Mouse (Mus musculus): ENCODE results near the gene Gpr135.

The Gpr135 gene

DNA sequence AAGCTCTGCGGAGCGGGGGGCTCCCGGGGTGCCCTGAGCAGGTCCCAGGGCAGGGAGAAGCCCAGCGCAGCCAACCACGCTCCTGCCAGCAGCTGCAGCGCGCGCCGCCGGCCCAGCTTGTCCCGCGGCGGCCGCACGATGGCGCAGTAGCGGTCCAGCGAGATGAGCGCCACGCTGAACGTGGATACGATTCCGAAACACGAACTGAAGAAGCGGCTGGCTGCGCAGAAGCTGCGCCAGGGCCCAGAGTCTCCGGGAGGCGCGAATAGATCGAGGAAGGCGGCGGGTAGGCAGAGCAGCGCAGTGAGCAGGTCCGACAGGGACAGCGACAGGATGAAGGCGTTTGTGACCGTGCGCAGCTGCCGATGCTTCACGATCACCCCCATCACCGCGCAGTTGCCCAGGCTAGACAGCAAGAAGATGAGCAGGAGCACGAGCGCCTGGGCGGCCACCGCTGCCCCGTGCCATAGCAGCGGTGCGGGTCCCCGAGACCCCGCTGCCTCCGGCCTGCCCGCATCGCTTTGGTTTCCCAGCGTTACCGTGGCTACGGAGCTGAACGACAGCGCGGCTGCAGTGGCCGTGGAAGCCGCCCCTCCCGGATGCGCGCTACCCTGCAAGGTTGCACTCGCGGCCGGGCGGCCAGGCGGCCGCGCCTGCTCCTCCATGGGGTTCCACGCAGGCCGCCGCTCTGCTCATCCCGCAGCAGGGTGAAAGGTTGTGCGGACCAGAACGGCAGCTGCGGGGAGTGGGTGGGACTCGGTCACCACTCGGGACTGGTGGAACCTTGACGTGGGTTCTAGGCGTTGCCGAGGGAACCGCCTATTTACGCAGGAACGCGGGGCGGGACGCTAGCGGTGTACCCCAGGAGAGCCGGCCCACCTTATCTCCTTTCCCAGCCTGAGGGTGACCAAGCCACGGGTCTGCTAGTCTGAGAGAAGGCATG is at the start of gene Gpr135:
Gene Gpr135 (minus strand): TSS at position 799 of the 943 bp plus-strand sequence.
- in situ Hi-C loops (cut with MboI, MseI): no loop called here

DNA sequence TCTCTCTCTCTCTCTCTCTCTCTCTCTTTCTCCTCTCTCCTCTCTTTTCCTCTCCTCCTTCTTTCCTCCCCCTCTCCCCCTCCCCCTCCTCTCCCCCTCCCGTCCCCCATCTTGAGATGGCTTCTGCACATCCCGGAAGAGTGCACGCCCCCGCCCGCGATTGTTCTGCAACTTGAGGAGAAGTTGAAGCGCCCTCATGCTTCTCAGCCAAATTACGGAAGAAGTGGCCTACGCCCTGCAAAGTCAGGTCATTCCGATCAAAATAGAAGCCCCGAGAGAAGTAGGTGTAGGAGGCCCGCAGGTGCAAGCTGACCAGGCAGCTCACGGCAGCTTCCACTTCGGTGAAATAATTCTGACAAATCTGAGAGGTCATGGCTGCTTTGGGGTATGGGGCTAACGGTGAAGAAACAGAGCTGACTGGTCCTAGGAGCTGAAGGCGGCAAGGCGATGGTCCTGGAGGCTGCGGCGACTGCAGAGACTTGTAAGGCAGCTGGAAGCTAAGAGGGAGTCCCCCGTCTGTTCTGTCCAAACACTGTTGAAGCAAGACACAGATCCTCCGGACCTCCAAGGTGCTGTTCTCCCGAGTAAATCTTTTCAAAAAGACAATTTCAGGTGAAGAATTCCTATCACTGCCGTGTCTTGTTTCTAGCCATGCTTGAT is 44.9 kb upstream of the Gpr135 start:
- in situ Hi-C loops (cut with MboI, MseI): loop anchor here in 1 of 2 experiments (25.0 kb wide), 1 partner anchor 296 kb away; the partner anchor contains the start of gene Rtn1

DNA sequence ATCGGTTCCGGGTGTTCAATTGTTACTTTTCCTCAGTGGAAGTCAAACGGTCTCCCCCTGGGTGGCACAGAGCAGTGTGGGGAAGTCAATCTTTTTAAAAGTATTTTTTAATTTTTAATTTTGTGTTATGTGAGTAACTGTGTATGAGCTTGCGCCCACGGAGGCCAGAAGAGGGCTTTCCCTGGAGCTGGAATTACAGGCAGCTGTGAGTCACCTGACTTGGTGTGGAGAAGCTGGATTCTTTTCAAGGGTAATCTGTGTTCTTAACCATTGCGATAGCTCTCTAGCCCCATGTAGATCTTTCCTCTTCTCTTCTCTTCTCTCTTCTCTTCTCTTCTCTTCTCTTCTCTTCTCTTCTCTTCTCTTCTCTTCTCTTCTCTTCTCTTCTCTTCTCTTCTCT is 44.2 kb upstream of the Gpr135 start:
- in situ Hi-C loops (cut with MboI, MseI): loop anchor here in 1 of 2 experiments (25.0 kb wide), 1 partner anchor 297 kb away; the partner anchor contains the start of gene Rtn1

DNA sequence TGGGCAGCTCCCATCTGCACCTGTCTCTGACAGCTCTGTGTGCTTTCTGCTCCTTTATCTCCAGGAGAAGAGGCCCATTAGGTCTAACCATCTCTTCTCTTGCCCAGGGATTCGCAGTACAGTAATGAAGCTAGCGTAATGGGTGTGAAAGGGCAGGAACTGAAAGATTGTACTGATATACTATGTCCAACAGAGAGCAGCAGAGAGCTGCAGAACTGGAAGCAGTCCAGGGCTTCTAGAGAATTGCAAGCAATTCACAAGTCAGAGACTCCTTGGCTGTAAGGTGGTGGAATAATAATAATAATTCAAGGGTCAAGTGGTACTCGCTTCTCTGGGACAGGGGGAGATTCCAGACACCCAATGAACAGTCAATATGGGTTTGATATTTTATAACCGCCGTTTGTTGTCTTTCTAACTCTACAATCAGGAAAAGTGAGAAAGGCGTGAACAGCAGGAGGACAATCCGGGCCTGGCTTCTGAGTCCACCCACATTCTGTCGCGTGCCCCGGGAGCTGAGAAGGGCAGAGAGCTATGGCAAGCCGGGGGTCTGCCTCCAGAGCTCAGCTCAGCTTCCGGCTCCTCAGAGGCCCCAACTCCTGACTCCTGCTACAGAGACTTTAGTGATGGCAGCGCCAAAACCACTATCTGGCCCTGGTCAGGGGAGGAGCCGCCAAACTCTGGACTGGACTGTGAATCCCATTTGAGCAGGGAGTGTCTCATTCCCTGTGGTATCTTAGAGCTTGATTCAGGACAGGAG is 33.8 kb upstream of the Gpr135 start:
- in situ Hi-C loops (cut with MboI, MseI): loop anchor here (5.0 to 25.0 kb wide), 2 partner anchors 308 to 323 kb away; partner anchors contain the start of gene Rtn1 (in 1 of the 2)

DNA sequence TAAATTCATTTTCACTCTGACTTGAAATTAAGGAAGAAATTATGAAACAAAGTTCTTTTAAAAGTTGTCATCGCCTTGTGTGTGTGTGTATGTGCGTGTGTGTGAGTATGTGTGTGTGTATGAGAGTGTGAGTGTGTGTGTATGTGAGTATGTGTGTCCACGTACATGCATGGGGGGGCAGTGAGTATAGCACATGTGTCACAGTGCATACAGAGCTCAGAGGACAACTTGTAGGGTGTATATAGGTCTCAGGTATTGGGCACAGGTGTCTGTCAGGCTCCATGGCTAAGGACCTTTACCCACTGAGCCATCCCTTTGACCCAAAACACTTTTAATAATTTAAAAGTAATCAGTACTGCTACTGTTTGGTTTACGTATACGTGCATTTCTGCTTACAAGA is 33.1 kb upstream of the Gpr135 start:
- in situ Hi-C loops (cut with MboI, MseI): loop anchor here in 1 of 2 experiments (25.0 kb wide), 1 partner anchor 308 kb away; the partner anchor contains the start of gene Rtn1

DNA sequence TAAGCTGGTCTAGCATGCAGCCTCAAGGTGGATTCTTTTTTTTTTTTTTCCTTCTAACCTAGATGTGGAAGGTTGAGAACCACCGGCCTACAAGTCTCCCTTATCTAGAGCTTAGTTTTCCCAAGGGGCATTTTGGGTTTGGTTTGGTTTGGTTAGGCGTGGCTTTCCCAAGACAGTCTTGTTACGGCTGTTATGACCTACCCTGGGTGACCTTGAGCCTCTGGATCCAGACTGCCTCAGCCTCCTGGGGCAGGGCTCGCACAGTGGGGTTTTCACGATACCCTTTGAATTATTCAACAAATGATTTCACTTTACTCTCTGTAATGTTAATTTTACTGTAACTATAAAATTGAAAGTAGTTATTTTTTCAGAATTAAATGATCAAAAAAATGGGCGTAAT is 31.9 kb upstream of the Gpr135 start:
- in situ Hi-C loops (cut with MboI, MseI): loop anchor here in 1 of 2 experiments (25.0 kb wide), 1 partner anchor 310 kb away; the partner anchor contains the start of gene Rtn1

DNA sequence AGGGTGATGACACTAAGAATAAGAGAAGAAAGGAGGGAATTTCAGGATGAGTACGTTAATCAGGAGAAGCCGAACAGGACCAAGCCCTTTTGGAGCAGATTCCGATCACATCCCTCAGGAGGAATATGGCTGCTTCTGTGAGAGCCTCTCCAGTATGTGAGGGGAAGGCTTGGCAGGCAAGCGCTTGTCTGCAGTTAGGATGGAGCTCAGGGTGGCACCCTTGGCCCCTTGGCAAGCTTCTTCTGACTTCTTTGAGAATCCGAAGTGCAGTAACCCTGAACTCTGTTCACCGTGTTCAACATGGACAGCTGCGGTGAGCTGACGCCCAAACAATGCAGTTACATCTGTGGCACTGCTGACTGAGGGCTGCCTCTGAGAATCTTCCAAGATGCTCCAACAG is 26.0 kb upstream of the Gpr135 start:
- in situ Hi-C loops (cut with MboI, MseI): loop anchor here in 1 of 2 experiments (10.0 to 25.0 kb wide), 2 partner anchors 565 to 658 kb away; partner anchors contain the start of genes Dhrs7 and Ppm1a

DNA sequence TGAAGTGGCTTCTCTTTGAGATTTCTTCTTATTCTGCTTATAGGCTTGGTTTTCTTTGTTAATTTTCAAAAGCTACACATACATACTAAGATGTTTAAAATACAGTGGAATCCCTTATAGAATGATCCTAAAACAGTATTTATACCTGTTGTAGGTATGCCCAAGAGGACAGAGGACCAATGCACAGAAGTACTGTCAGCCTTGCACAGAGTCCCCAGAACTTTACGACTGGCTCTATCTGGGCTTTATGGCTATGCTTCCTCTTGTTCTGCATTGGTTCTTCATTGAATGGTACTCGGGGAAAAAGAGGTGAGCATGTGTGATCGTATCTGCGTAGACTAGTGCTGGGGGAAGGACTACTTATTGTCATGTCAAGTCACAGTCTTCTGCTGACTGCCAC is 18.9 kb upstream of the Gpr135 start:
- in situ Hi-C loops (cut with MboI, MseI): loop anchor here (5.0 to 25.0 kb wide), 5 partner anchors 432 to 1902 kb away; partner anchors contain the start of genes Dhrs7 (in 1 of the 2), Pcnx4 (in 1 of the 2) and Ppm1a (in 1 of the 2)

DNA sequence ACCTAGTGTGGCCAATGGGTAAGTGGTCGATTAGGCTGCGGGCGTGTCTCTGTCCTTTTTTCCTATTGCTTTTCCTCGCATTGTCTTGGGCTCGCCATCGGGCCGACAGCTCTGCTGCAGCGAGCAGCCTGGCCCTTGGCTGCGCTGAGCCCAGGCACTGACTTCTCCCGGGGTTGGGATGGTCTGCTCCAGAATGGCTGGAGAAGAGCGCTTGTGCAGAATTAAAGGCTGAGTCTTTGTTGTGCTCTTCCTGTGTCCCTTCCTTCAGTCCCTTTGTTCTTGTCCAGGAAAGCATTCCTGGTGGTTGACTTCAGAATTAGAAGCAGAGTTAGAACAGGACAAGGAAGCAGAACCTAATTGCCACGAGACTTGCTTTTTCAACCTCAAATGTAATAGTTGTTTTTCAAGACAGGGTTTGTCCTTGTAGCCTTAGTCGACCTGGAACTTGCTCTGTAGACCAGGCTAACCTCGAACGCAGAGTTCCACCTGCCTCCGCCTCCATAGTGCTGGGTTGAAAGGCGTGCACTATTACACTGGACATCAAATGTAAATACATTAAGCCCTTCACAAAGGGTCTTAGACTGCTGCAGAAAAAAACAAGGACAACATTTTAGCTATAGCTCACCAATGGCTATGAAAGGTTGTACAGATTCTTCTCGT is 15.4 kb upstream of the Gpr135 start:
- in situ Hi-C loops (cut with MboI, MseI): loop anchor here (5.0 to 25.0 kb wide), 4 partner anchors 436 to 1906 kb away; partner anchors contain the start of genes Dhrs7 (in 1 of the 2) and Pcnx4 (in 1 of the 2)

DNA sequence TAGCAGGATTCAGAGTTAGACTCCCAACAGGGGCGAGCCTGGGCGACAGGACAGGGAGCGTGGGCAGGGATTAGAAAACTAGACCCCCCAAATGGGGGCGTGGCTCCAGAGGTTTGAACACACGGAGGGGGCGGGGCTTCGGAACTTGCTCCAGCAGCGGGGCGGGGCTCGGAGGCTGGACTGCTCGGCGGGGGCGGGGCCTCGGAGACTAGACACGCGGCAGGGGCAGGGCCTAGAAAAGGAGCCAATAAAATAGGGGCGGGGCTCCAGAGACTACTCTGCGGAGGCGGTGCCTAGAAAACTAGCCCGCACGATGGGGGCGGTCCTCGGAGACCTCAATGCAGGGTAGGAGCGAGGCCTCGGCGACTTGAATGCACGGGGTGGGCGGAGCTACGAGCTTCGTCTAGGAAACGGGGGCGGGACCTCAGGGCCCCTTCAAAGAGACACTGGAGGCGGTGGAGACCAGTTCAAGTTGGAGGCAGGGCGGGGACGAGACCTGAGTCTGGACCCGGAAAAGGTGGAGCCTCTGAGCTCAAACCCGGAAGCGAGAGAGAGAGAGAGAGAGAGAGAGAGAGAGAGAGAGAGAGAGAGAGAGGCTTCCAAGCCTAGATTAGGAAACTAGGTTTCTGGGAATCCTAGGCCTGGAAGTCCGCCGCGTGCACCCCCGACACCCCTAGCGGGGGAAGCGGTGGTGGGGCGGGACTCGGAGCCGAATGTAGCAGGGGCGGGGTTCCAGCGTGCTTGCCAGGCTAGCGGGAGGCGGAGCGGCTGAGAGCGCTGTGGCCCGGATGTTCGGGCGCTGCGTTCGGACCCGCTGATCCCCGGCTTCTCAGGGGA is 14.6 kb upstream of the Gpr135 start, which contains the start of the genes L3hypdh and Jkamp:
Gene L3hypdh (minus strand): TSS at position 111 of the 837 bp plus-strand sequence.
Gene Jkamp (plus strand): TSS at position 261 of the 837 bp plus-strand sequence.
- in situ Hi-C loops (cut with MboI, MseI): loop anchor here (5.0 to 25.0 kb wide), 4 partner anchors 437 to 1907 kb away; partner anchors contain the start of genes Dhrs7 (in 1 of the 2) and Pcnx4 (in 1 of the 2)

DNA sequence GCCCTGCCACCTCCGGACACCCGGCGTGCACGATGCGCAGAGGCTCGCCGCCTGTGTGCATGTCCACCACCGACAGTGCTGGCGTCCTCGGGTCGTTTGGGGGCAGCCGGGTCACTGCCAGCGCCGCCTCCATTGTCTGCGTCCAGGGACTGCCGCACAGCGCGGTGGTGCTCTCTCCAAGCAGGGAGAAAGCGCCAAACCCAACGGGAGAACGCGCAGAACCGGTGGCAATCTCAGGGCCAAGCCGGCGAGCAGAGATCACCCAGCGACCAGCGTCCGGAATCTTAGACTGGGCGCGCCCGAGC is 14.1 kb upstream of the Gpr135 start:
- in situ Hi-C loops (cut with MboI, MseI): loop anchor here (5.0 to 25.0 kb wide), 4 partner anchors 437 to 1907 kb away; partner anchors contain the start of genes Dhrs7 (in 1 of the 2) and Pcnx4 (in 1 of the 2)

DNA sequence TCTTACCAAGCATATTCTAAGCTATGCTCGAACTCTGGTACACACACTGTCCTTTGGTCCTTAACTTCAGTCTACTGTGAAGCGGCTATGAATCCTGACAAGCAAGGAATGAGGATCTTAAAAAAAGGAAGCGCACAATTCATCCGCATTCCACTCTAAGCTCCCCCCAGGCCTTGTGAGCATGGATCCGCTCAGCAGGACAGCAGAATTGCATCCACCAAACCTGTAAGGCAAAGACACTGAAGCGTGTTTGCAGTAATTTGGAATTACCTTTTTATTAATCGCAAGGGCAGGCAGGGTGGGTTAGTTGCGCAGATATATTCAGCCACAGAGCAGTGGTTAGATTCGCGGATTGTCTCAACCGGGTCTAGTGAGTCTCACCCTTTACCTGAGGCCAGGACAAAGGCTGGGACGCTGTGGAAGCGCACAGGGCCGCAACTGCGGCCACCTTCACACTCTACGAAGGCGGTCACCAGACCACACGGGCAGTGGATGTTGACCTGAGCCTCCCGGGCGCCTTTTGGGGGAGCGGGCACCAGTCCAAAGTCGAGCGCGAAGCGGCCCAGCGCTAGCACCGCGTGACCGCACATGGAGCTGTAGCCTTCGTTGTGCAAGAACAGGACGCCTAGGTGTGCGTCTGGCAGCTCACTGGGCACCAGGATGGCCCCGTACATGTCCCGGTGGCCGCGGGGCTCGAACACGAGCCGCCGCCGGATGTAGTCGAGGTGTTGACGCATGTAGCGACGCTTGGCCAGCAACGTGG is 13.5 kb upstream of the Gpr135 start:
- in situ Hi-C loops (cut with MboI, MseI): loop anchor here (5.0 to 25.0 kb wide), 4 partner anchors 438 to 1908 kb away; partner anchors contain the start of genes Dhrs7 (in 1 of the 2) and Pcnx4 (in 1 of the 2)

DNA sequence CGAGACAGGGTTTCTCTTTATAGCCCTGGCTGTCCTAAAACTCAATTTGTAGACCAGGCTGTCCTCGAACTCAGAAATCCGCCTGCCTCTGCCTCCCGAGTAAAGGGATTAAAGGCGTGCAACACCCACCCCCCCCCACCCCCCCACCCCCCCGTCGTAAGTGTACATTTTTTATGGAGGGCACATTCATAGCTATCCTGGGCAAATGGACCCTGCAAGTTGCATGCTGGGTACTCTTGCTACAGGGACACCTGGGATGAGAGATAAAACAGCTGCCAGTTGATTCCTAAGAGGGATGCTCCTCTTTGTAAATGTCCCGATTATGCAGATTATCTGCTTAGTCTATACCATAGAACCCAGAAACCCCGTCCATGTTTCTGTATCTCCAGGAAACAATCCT is 12.3 kb upstream of the Gpr135 start:
- in situ Hi-C loops (cut with MboI, MseI): loop anchor here in 1 of 2 experiments (10.0 to 25.0 kb wide), 2 partner anchors 452 to 579 kb away; partner anchors contain the start of genes Dhrs7 and Pcnx4

DNA sequence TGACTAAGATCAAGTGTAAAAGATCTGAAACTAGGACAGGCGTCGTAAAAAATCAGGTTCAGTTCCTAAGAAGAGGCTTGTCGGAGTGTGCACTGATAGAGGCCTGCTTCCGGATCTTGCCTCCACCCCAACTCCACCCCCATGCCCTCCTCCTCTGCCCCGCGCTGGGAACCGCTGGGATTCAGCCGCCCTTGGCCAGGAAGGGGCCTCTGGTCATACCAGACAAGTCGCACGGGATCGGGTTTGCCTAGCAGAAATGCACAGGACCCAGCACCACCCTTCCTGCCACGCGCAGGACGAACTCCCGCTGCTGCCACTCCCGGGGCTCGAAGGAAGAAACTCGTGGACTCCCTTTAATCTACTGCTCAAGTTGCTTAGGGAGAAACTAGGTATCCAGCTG is 11.4 kb upstream of the Gpr135 start:
- in situ Hi-C loops (cut with MboI, MseI): loop anchor here in 1 of 2 experiments (10.0 to 25.0 kb wide), 2 partner anchors 452 to 580 kb away; partner anchors contain the start of genes Dhrs7 and Pcnx4

DNA sequence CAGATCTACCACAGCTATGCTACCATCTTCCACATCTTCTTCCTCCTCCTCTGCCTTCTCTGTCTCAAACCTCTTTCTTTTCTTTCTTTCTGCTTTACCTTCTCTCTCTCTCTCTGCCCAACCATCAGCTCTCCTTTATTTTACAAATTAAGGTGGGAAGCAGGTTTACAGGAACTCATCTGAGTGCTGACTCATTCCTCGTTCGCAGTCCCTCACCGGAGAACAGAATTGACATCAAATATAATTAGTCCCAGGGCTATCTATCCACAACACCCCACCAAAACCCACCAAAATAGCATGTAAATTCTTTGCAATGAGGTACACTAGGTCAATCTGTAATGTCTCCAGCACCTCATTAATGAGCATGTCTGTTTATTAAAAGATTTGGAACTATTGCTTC is 11.0 kb upstream of the Gpr135 start:
- in situ Hi-C loops (cut with MboI, MseI): loop anchor here in 1 of 2 experiments (10.0 to 25.0 kb wide), 2 partner anchors 453 to 580 kb away; partner anchors contain the start of genes Dhrs7 and Pcnx4

DNA sequence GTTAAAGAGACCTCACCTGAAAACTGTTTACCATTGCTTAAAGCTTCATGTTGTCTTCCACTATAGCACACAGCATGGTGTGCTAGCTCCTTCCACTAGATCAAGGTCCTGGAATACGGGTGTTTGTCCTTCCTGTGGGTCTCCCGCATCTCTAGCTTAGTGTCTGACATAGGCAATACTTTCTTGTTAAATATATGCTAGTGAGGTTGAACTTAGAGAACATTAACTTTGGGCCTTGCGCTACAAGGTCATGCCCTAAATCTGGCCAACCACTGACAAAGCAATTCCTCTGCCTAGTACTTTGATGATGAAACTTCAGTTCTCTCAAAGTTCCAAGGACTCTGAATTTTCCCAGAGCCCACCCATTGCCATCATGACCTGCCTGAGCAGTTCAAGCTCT is 7.3 kb upstream of the Gpr135 start:
- in situ Hi-C loops (cut with MboI, MseI): loop anchor here in 1 of 2 experiments (25.0 kb wide), 1 partner anchor 584 kb away; the partner anchor contains the start of gene Dhrs7

DNA sequence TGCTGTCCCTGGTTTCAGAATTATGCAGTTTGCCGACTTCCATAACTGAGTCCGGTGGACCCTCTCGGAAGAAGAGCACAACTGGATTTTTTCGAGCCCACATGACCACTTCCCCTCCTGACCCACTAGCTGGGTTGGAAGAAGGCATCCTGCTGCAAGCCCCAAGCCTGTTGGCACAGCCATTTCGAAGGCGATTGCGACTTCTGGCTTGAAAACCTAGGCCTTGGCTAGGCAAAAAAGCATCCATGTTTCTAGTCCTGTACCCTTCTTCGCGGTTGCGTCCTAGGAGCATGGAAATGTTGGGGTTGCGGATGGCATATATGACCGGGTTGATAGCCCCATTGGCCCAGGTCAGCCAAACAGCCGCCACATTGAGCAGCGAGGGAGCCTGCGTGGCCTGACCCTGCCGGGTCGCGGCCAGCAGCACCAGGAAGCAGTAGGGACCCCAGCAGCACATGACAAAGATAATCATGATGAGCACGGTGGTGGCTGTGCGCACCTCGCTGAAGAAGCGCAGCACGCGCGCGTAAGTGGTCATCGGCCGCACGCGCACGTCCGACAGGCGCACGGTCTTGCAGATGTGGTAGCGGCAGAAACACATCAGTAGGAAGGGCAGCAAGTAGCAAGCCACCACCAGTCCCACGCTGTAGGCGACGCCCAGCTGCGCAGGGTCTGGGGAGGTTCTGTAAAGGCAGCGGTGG is 1.1 kb downstream of the Gpr135 start:
- in situ Hi-C loops (cut with MboI, MseI): no loop called here
